Mouse (Mus musculus): Measurements from ENCODE around the gene Zbed3.

The Zbed3 gene

DNA sequence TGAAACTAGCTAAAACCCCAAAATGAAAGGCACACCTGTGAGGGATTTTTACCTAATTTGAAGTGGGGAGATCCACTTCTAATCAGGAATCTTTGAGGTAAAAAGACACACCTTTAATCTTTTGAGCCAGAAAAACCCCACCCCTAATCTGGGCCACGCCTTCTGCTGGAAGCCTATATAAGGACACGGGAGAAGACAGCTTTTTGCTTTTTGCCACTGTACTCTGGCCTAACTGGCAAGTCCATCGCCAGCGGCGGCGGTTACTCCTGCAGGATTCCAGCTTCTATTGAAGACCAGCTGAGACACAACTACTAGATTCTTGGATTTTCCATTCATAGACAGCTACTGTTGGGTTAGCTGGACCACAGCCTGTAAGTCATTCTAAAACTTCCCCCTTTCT is at the start of gene Zbed3:
TSS of gene Zbed3 (plus strand) at position 213 of the 400 bp plus-strand sequence.
- in situ Hi-C loops (cut with MseI, MboI), result no loop called here

- in situ Hi-C loops (cut with MseI, MboI), result no loop called here
Observed at GRCm38 (mm10) chr13:95278426-95279025, 44.9 kb upstream of the Zbed3 start.

GRCm38 (mm10) chr13:95281740-95282673 is 41.4 kb upstream of the Zbed3 start:
- in situ Hi-C loops (cut with MseI, MboI), result no loop called here

DNA sequence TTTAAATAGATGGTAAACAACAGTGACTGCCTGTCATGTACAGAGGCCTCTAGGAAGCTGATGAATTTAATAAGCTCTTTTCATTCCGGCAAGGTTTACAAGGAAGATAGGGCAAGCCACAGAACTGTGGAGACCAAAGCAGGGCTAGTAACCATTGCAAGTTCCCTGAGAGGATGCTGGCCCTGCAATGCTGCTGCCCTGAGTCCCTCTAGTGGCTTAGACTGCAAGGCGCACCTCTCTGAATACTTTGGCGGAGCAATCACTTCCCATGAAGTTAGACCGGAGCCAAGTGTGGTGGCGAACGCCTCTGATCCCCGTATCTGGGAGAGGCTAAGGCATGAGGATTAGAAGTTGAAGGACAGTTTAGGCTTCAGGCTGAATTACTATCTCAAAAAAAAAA is 36.4 kb upstream of the Zbed3 start:
- in situ Hi-C loops (cut with MseI, MboI), result no loop called here

- in situ Hi-C loops (cut with MseI, MboI), result no loop called here
Observed at GRCm38 (mm10) chr13:95288027-95288426, 35.4 kb upstream of the Zbed3 start.

GRCm38 (mm10) chr13:95291983-95292382 is 31.4 kb upstream of the Zbed3 start:
- in situ Hi-C loops (cut with MseI, MboI), result no loop called here

GRCm38 (mm10) chr13:95299956-95300355 is 23.5 kb upstream of the Zbed3 start:
- in situ Hi-C loops (cut with MseI, MboI), result no loop called here

- in situ Hi-C loops (cut with MseI, MboI), result no loop called here
Observed at GRCm38 (mm10) chr13:95306596-95306995, 16.8 kb upstream of the Zbed3 start.

- in situ Hi-C loops (cut with MseI, MboI), result no loop called here
Observed at GRCm38 (mm10) chr13:95307100-95307655, 16.2 kb upstream of the Zbed3 start.

- in situ Hi-C loops (cut with MseI, MboI), result no loop called here
Observed at GRCm38 (mm10) chr13:95312016-95312415, 11.4 kb upstream of the Zbed3 start.

DNA sequence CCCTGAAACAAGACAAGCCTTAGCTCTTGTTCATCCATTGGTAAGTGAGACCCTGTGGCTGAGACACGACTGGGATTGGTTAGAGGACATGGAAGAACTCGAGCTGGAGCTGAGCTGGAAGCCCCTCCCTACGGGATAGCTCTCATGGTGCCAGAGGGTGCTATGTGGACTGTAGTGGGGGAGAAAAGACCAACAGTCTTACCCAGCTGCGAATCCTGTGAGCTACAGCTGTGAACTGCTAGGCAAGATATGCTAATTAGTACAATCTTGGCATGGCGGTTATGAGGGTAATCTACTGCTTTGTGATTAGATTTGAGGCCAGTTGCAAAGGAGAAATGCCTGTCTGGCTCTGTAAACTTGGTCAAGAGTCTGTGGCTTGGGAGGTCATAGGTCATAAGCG is 4.3 kb upstream of the Zbed3 start:
- in situ Hi-C loops (cut with MseI, MboI), result no loop called here

DNA sequence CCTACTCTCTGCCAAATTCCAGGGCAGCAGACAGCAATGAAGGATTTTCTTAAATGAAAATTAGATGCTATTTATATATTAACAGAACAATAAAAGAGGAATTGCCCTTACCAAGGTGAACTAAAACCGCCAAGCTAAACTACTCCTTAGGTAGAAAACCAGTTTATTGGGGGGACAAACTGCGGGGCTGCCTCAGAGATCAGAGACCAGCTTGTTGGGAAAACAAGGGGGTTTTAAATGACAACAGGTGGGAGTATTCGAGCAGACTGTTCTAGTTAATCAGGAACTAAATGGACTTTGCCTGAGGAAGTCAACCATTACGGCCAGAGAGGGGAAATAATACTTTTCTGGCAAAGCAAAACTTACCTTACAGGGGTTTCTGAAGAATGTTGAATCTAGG is 3.0 kb upstream of the Zbed3 start:
- in situ Hi-C loops (cut with MseI, MboI), result no loop called here

- in situ Hi-C loops (cut with MseI, MboI), result no loop called here
Observed at GRCm38 (mm10) chr13:95323950-95324625, 676 bp downstream of the Zbed3 start.

DNA sequence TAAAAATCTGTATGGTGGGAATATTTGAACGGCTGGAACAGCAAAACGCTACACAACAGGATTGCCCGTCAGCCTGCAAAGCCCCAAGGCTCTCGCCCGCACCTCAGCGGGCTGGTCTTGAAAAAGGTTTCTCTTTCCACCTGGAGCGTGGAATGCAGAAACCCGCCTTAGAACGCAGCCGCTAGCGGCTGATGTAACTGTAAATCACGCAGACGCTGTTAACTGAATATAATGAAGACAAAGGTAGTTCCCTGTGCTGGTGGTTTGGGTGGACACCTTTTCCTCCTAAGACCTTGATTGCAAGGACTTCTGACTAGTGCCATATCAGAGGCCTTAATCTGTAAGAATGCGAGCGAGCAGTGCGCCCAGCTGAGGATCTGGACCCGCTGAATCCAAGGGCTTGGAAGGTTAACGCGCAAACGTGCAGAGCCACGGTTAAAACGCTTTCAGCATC is 1.2 kb downstream of the Zbed3 start:
- in situ Hi-C loops (cut with MseI, MboI), result no loop called here

DNA sequence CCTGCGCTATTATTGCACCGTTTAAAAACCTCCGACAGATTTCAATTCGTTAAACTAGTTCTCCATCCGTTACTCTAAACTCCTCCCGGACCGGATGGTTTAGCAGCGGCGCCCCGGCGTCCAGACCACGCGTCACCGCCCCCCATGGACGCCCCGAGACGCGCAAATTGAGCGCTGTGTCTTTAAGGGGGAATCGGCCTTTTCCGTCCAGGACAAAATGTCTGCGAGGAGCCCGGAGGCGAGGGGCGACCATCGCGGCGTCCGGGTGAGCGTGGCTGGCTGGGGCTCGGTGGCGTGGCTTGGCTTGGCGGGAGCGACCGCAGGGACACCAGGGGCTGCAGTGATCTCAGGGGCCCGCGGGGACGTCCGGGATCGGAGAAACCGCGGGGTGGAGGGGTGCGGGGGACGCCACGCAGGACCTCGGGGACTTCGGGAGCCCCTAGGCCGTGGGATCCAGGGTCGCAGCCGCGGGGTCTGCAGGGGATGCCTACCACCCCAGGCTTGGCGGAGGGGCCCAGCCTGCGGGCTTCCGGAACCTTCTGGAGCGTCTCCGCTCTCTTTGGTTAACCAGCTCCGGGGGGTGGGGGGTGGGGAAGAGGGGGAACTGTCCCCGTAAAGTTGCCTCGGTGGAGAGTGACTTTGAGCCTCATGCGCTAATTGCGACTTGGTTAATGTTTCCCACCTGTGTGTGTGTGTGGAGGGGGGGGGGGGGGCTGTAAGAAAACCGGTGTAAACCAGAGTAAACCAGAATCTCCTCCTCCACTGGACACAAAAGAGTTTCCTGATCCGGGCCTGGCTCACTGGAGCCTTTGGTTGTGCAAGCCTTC is 1.9 kb downstream of the Zbed3 start:
- in situ Hi-C loops (cut with MseI, MboI), result no loop called here

GRCm38 (mm10) chr13:95325907-95326550 is 2.6 kb downstream of the Zbed3 start:
- in situ Hi-C loops (cut with MseI, MboI), result no loop called here

- in situ Hi-C loops (cut with MseI, MboI), result no loop called here
Observed at GRCm38 (mm10) chr13:95326611-95327344, 3.4 kb downstream of the Zbed3 start.

DNA sequence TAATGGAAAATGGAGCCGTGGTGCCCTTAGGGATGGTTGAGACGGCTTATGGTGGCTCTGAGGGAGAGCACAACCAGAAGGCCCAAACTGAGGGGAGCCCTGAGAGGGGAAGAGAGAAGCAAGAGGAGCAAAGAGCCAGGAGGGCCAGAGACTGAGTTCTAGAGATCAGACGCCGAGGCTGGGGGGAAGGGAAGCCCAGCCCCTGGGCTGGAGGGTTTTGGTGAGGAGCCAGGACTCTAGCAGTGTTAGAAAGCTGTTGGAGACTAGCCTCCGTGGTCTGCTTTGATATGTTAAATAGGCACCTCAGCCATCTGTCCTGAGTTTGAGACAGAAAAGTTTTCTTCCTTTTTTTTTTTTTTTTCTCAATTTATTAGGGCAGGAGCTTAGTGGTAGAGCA is 3.9 kb downstream of the Zbed3 start:
- in situ Hi-C loops (cut with MseI, MboI), result no loop called here

DNA sequence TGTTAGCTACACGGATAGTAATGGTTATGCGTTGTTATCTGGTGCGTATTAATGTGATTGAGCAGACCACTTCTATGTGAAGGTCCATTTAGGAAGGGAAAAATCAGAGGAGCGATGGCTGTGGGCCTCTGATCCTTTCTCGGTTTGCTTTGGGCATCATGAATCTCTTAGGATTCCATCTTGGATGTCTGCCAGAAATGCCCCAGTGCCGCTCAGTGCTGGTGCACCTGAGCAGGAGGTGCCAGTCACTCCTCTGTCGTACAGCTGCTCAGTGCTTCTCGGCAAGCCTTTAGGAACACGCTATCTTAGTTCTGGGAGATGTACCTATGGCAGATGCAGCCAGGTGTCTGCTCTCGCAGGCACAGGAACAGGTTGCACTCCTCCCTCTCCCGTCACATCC is 5.4 kb downstream of the Zbed3 start:
- in situ Hi-C loops (cut with MseI, MboI), result no loop called here

- in situ Hi-C loops (cut with MseI, MboI), result no loop called here
Observed at GRCm38 (mm10) chr13:95330507-95330906, 7.1 kb downstream of the Zbed3 start.

Measured in mouse trophoblast stem cell (cell line).